Mouse (Mus musculus) brain, adult 2 months (tissue): ENCODE measurements around the gene Tep1.
"Not testable (repeated sequence)": the region's sequence is repeated elsewhere in the genome, so short reads cannot be mapped to it uniquely, and the experiment has no call there.

Source experiments
- DNase-seq: peaks from one replicate; pipeline ENCODE4 v3.0.0; 2011; ENCODE audit warnings: low read depth, low spot score

The Tep1 gene

GRCm38 (mm10) chr14:50869889-50870804 is at the start of gene Tep1:
Gene Tep1 (minus strand): TSS chr14:50870560.
- DNase-seq = peak; percentile 88

- DNase-seq = no peak
These were observed 41.0 kb upstream of the Tep1 start for GRCm38 (mm10) chr14:50911356-50911755.

DNA sequence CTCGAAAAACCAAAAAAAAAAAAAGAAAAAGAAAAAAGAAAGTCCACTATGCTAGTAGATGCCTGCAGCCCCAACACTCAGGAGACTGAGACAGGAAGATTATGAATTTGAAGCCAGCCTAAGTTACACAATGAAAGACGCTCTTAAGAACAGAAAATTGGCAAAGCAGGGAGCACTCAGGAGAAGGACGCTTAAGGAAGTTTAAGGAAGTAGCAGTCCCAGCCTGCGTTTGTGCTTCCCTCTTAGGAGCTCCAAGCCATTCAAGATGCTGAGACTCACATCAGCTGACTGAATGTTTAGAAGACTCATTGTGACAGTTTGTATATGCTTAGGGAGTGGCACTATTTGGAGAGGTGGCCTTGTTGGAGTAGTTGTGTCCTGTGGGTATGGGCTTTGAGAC is 37.8 kb upstream of the Tep1 start:
- DNase-seq = no peak

DNA sequence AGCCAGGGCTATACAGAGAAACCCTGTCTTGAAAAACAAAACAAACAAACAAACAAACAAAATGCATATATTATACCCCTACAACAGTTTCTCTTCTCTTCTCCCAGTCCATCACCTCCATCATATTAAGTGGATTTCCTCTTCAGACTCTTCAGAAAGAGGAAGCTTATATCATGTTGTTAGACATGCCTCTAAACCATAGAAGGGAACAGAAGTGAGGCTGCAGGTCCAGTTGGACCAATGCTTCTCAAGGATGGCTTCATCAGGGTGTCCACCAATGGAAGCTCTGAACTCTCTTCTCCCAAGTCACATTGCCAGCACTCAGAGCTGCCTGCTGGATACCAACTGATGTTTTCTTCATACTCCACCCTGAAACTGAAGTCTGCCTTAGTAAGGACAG is 35.0 kb upstream of the Tep1 start:
- not testable (repeated sequence) for DNase-seq

GRCm38 (mm10) chr14:50904828-50905129 is 34.4 kb upstream of the Tep1 start:
- no peak for DNase-seq

GRCm38 (mm10) chr14:50903973-50904827 is 33.8 kb upstream of the Tep1 start:
- peak; percentile 82 for DNase-seq

DNA sequence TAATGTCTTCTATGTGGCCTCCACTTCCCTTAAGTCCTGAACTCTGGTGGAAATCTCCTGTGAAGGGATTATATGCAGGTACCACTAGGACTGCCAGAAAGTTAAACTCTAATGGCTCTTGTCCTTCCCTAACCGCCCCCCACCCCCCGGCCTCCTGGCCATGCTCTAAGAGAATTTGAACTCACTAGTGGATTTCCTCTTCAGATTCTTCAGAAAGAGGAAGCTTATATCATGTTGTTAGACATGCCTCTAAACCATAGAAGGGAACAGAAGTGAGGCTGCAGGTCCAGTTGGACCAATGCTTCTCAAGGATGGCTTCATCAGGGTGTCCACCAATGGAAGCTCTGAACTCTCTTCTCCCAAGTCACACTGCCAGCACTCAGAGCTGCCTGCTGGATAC is 27.6 kb upstream of the Tep1 start:
- DNase-seq = not testable (repeated sequence)

DNA sequence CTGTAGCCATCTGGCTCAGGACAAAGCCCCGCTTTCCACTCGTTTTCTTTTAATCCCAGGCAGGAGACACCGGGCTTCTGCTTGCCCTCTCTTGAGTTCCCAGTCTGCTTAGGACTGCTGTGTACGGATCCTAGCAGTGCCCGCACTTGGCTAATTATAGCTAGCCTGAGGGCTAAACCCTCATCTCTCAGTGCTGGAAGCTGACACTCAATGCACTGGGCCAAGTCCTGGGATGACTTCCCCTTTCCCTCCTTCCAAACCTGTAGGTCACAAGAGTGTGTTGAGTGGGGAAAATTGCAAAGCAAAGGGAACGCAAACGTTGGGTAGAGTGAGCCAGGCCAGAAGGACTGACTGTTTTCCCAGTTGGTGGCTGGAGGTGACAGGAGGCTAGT is 27.0 kb upstream of the Tep1 start, which contains the start of gene Klhl33:
Gene Klhl33, minus strand, starts transcription at position 134 of the 392 bp plus-strand sequence.
- DNase-seq = peak; percentile 77

DNA sequence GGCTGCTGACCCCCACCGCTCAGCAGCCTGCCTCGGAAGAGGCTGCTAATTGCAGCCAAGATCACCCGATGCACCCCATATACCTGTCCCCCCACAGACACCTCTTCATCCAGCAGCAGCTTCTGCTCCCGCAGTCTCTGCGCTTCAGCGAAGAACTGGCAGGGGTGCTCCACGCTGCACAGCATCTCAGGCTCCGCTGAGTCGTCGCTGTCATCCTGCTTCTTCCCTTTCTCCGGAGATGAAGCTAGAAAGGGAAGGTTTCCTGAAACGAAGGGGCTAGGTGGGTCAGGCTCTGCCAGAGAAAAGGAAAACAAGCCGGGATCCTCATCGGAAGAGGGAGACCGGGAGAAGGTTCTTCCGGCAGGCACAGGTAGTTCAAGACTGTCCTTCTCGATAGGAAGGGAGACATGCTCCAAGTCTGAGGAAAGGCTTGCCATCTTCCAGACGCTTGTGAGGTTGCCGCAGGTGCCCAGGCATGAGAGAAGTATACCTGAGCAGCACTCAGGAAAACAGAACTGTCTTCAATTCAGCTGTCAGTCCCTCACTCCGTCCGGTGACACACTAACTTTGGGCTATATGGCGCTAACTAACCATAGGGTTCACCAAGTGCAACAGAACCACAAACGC is 26.5 kb upstream of the Tep1 start:
- DNase-seq = peak; percentile 78

DNA sequence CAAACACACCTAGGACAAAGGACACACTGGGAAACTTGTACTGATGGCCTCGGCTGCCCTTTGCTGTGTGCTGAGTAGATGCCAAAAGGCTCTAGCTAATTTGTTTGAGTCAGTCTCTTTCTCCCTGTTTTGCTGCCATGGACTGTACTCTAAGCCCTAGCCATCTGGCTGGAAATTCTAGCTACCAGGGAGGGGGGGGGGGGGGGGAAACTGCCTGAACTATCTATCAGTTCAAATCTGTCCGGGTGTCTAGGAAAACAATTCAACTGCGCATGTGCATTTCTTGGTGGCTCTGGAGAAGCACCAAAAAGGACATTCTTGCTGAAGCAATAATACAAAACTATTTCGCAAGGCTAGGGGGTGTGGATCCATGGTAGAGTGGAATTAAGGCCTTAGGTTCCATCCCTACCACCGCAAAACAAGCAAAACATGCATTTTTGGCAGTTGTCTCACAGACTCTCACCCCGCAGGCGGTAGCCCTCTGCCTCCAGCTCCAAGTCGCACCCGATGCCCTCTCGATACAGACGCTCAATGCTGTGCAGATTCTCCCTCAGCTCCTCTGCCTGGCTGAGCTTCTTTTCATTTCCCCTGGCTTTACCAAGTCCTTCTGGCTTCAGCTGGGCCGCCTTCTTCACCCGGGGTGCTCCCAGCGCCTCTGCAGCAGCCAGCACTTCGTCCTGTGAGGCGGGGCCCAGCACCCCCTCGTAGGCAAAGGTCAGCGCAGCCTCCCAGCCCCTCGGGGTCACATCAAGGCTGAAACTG is 25.8 kb upstream of the Tep1 start:
- peak; percentile 95 for DNase-seq

- peak; percentile 29 for DNase-seq
These were observed 25.0 kb upstream of the Tep1 start for GRCm38 (mm10) chr14:50895407-50895806.

- peak; percentile 11 for DNase-seq
These were observed 22.4 kb upstream of the Tep1 start for GRCm38 (mm10) chr14:50892541-50893459.

- DNase-seq = no peak
These were observed 21.7 kb upstream of the Tep1 start for GRCm38 (mm10) chr14:50892091-50892490.

GRCm38 (mm10) chr14:50891621-50892020 is 21.3 kb upstream of the Tep1 start:
- no peak for DNase-seq

DNA sequence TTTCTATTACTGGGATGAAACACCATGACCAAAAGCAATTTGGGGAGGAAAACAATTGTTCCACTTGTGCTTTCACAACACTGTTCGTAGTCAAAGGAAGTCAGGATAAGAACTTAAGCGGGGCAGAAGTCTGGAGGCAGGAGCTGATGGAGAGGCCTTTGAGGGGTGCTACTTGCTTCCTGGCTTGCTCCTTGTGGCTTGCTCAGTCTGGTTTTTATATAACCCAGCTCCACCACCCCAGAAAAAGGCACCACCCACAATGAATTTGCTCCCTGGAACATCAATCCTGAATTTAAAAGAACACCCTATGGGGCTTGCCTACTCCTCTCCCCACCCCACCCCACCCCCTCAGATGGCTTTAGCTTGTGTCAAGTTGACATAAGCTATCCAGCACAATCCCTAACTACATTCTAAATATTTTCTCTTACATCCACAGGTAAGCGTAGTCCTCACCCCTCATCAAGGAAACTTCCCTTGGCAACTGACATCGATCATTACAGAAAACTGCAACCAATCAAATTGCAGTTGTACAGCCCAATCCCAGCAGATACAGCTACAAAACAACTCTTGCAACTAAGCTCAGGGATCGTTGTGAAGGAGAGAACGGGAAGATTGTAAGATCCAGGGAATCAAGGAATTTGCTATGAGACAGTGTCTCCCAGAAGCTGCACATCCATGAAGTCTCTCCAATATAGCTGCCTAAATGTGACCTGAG is 6.0 kb upstream of the Tep1 start:
- DNase-seq = peak; percentile 72

GRCm38 (mm10) chr14:50875591-50876230 is 5.4 kb upstream of the Tep1 start:
- peak; percentile 31 for DNase-seq

DNA sequence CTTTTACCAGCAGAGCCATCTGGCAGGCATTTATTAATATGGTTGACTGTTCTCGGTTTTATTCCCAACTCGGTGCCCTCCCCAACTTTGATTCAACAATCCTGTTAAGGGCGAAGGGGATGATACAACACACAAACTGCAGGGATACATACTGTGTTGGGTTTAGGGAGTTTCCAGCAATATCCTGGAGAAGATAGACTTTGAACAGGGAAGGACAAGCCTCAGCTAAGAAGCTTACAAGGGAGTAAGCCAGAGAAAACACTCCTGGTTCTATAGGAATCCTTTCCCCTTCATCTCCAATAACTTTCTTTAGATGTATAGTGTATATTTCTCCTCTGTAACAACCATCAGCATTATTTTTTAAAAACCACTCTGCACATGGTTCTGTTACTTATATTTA is 4.8 kb upstream of the Tep1 start:
- DNase-seq = no peak

GRCm38 (mm10) chr14:50871284-50871683 is 924 bp upstream of the Tep1 start:
- DNase-seq = peak; percentile 14

DNA sequence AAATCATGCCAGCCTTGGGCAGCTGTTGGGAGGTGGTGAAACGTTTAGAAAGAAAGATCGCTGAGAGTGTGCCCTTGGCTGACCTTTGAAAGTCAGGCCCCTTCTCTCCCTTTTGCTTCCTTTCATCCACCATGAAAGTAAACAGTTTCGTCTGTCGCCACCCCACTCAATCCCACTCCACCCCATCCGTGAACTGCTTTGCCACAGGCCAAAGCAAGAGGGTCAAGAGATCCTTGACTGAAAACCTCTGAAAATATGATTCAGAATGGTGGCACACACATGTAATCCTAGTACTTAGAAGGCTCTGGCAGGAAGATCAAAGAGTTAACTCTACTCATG is 414 bp upstream of the Tep1 start:
- no peak for DNase-seq
